Mouse (Mus musculus) intestine, postnatal 0 days (tissue): ENCODE measurements around the gene Opn3. TPM values are rescaled to one million over a fixed set of nuclear protein-coding genes. Genes with fewer than 3 reads are reported as not detected.
A peak's percentile ranks its signal among the peaks of the same experiment; 100 is the strongest.

Experiments used
- ATAC-seq: fragments of 200-750 bp; cut with Nextera tagmentation; 2 replicates; pipeline ENCODE4 v1.8.0; 2017; ENCODE audit warnings: mild to moderate bottlenecking, moderate TSS enrichment, moderate library complexity
- H3K27ac ChIP-seq: fragments of 300-500 bp; sonication (generic); 2 replicates; pipeline ENCODE4 v1.5.1; 2014; ENCODE audit warnings: mild to moderate bottlenecking, low read depth, low read length, moderate library complexity
- H3K27me3 ChIP-seq: fragments of 300-500 bp; sonication (generic); replicated peaks from 2 replicates; pipeline ENCODE4 v1.6.1; 2014; ENCODE audit warnings: low read length, mixed read lengths; ENCODE audit not compliant: control insufficient read depth, insufficient read depth
- H3K36me3 ChIP-seq: fragments of 300-500 bp; sonication (generic); 2 replicates; pipeline ENCODE4 v1.6.1; 2014; ENCODE audit warnings: mild to moderate bottlenecking, moderate library complexity; ENCODE audit not compliant: control insufficient read depth, insufficient read depth
- H3K4me1 ChIP-seq: fragments of 300-500 bp; sonication (generic); replicated peaks from 2 replicates; pipeline ENCODE4 v1.6.1; 2014; ENCODE audit warnings: antibody characterized with exemption, low read length, mixed read lengths; ENCODE audit not compliant: control insufficient read depth, insufficient read depth
- H3K4me2 ChIP-seq: fragments of 300-500 bp; sonication (generic); replicated peaks from 2 replicates; pipeline ENCODE4 v1.6.1; 2014; ENCODE audit warnings: low read depth, mild to moderate bottlenecking, moderate library complexity
- H3K4me3 ChIP-seq: fragments of 300-500 bp; sonication (generic); 2 replicates; pipeline ENCODE4 v1.5.1; 2014; ENCODE audit warnings: low read depth, low read length
- H3K9ac ChIP-seq: fragments of 300-500 bp; sonication (generic); 2 replicates; pipeline ENCODE4 v1.6.1; 2014; ENCODE audit warnings: mild to moderate bottlenecking, low read depth, low read length
- H3K9me3 ChIP-seq: fragments of 300-500 bp; sonication (generic); 2 replicates; pipeline ENCODE4 v1.6.1; 2016; ENCODE audit warnings: mixed run types; ENCODE audit not compliant: control insufficient read depth
- CTCF ChIP-seq: sonication (generic); IDR thresholded peaks from 2 replicates; pipeline ENCODE4 v1.5.1; 2016; ENCODE audit warnings: low read depth, mild to moderate bottlenecking, control low read depth, antibody characterized with exemption, moderate library complexity
- WGBS: fragments of 180-500 bp; shearing (Covaris S2); extraction: QIAGEN DNeasy Blood & Tissue Kit; methylation state at CpG from one replicate; pipeline ENCODE4 v1.1.7; 2014; 5-methylcytosine and 5-hydroxymethylcytosine counted together
- polyA plus RNA-seq: library from polyadenylated mRNA; unstranded; fragments of >200 nt; fragmentation: Nextera tagmentation; extraction: Ambion mirVana; gene quantifications from 2 replicates; pipeline ENCODE4 v1.2.1, GENCODE M21; 2015

The Opn3 gene
- 4.1 and 4.5 TPM in 2 replicates for polyA plus RNA-seq

GRCm38 (mm10) chr1:175692246-175692996 lies at the start of gene Opn3, which contains the start of gene Chml:
Gene Opn3, minus strand, starts transcription at chr1:175692776.
Gene Chml, minus strand, starts transcription at chr1:175692901.
- WGBS: under 1% methylated on average over 63 of the region's 73 CpGs
- peak within 1 kb of the TSS; percentile 83 for H3K9ac ChIP-seq
- peaks cover 8% of the 10 kb centered on the region for H3K36me3 ChIP-seq
- peak within 1 kb of the TSS; percentile 66 for H3K27ac ChIP-seq
- no peaks in the 10 kb centered on the region for H3K4me1 ChIP-seq
- ATAC-seq: peak; percentile 99
- peak within 1 kb of the TSS; percentile 79 for H3K4me3 ChIP-seq
- H3K9me3 ChIP-seq: no peaks in the 10 kb centered on the region
- H3K27me3 ChIP-seq: no peaks in the 10 kb centered on the region
- peak within 1 kb of the TSS; percentile 84 for H3K4me2 ChIP-seq
- TF ChIP-seq CTCF: no peak

GRCm38 (mm10) chr1:175725771-175726170 lies 33.2 kb upstream of the Opn3 start:
- 18% methylated on average over 7 of the region's 7 CpGs for WGBS
- no peak for TF ChIP-seq CTCF
- Histone ChIP-seq H3K36me3 (no peaks in the 10 kb centered on the region), H3K27me3 (no peaks in the 10 kb centered on the region), H3K4me1 (no peaks in the 10 kb centered on the region), H3K9me3 (no peaks in the 10 kb centered on the region), H3K9ac (no peak overlapping the region), H3K4me3 (no peak overlapping the region), H3K4me2 (no peak overlapping the region), H3K27ac (no peak overlapping the region)
- no peak for ATAC-seq

GRCm38 (mm10) chr1:175716832-175717231 lies 24.3 kb upstream of the Opn3 start:
- Histone ChIP-seq H3K36me3 (no peaks in the 10 kb centered on the region), H3K27ac (no peak overlapping the region), H3K27me3 (no peaks in the 10 kb centered on the region), H3K4me2 (no peak overlapping the region), H3K9ac (no peak overlapping the region), H3K9me3 (no peaks in the 10 kb centered on the region), H3K4me1 (no peaks in the 10 kb centered on the region), H3K4me3 (no peak overlapping the region)
- WGBS: 84% methylated on average over 9 of the region's 9 CpGs
- no peak for TF ChIP-seq CTCF
- no peak for ATAC-seq

- Histone ChIP-seq H3K27me3 (no peaks in the 10 kb centered on the region), H3K9me3 (no peaks in the 10 kb centered on the region), H3K4me2 (no peak overlapping the region), H3K4me1 (no peaks in the 10 kb centered on the region), H3K27ac (no peak overlapping the region), H3K36me3 (no peaks in the 10 kb centered on the region), H3K4me3 (no peak overlapping the region), H3K9ac (no peak overlapping the region)
- TF ChIP-seq CTCF: no peak
- ATAC-seq: no peak
- 78% methylated on average over 11 of the region's 11 CpGs for WGBS
Observed at GRCm38 (mm10) chr1:175712338-175712909, 19.8 kb upstream of the Opn3 start.

- no peaks in the 10 kb centered on the region for H3K27me3 ChIP-seq
- ATAC-seq: no peak
- no peak for TF ChIP-seq CTCF
Observed at GRCm38 (mm10) chr1:175708013-175708412, 15.4 kb upstream of the Opn3 start.

GRCm38 (mm10) chr1:175707599-175707998 lies 15.0 kb upstream of the Opn3 start:
- WGBS: 57% methylated on average over 5 of the region's 5 CpGs

More at GRCm38 (mm10) chr1:175708013-175708412, 15.4 kb upstream of the Opn3 start:
- no peaks in the 10 kb centered on the region for H3K9me3 ChIP-seq
- no peak overlapping the region for H3K4me3 ChIP-seq
- H3K4me1 ChIP-seq: 0 out of 2 replicates have a peak, but pooled peaks cover 2% of the 10 kb centered on the region
- H3K9ac ChIP-seq: no peak overlapping the region
- no peaks in the 10 kb centered on the region for H3K36me3 ChIP-seq
- H3K4me2 ChIP-seq: no peak overlapping the region
- H3K27ac ChIP-seq: no peak overlapping the region

More at GRCm38 (mm10) chr1:175707599-175707998, 15.0 kb upstream of the Opn3 start:
- Histone ChIP-seq H3K4me1 (0 out of 2 replicates have a peak, but pooled peaks cover 2% of the 10 kb centered on the region), H3K27me3 (no peaks in the 10 kb centered on the region), H3K27ac (no peak overlapping the region), H3K36me3 (no peaks in the 10 kb centered on the region), H3K4me3 (no peak overlapping the region), H3K9me3 (no peaks in the 10 kb centered on the region), H3K9ac (no peak overlapping the region), H3K4me2 (no peak overlapping the region)
- no peak for ATAC-seq
- no peak for TF ChIP-seq CTCF
